Mouse (Mus musculus): ENCODE measurements around the gene Ddx52. TPM values are rescaled to one million over a fixed set of nuclear protein-coding genes. Genes with fewer than 3 reads are reported as not detected.

Gene Ddx52
- polyA plus RNA-seq, 1 experiment from 2014 or later = 21.5 TPM

GRCm38 (mm10) chr11:83932506-83933106 lies 9.3 kb upstream of the Ddx52 start:
- 54% methylated on average over 10 of the region's 10 CpGs for WGBS (ENCODE audit: insufficient replicate concordance)
- Histone ChIP-seq H3K4me3 (replicated peaks) (no peak overlapping the region), H3K9me3 (replicated peaks) (no peaks in the 10 kb centered on the region), H3K36me3 (no peaks in the 10 kb centered on the region), H3K4me2 (no peak overlapping the region), H3K27ac (no peak overlapping the region; the same call in 1 of the 2 replicates), H3K9ac (no peak overlapping the region), H3K27me3 (no peaks in the 10 kb centered on the region), H3K4me1 (replicated peaks) (0 out of 2 replicates have a peak, but pooled peaks cover 3% of the 10 kb centered on the region)
- DNase-seq = no peak
- no peak for ATAC-seq (ENCODE audit: low read depth)

- H3K27me3 ChIP-seq = no peaks in the 10 kb centered on the region
- no peak overlapping the region for H3K4me3 ChIP-seq (replicated peaks)
- no peak overlapping the region for H3K4me2 ChIP-seq
- 75% methylated on average over 4 of the region's 4 CpGs for WGBS (ENCODE audit: insufficient replicate concordance)
- no peak for DNase-seq
- H3K27ac ChIP-seq = no peak overlapping the region
- 0 out of 2 replicates have a peak, but pooled peaks cover 3% of the 10 kb centered on the region for H3K4me1 ChIP-seq (replicated peaks)
- ATAC-seq (ENCODE audit: low read depth) = no peak
- H3K36me3 ChIP-seq = no peaks in the 10 kb centered on the region
- no peak overlapping the region for H3K9ac ChIP-seq
- H3K9me3 ChIP-seq (replicated peaks) = no peaks in the 10 kb centered on the region
Observed at GRCm38 (mm10) chr11:83933376-83933775, 8.5 kb upstream of the Ddx52 start.

GRCm38 (mm10) chr11:83935986-83936665 lies 5.7 kb upstream of the Ddx52 start:
- no peak for ATAC-seq (ENCODE audit: low read depth)
- H3K4me1 ChIP-seq (replicated peaks) = 0 out of 2 replicates have a peak, but pooled peaks cover 3% of the 10 kb centered on the region
- WGBS (ENCODE audit: insufficient replicate concordance) = 14% methylated on average over 7 of the region's 7 CpGs

GRCm38 (mm10) chr11:83938556-83938955 lies 3.3 kb upstream of the Ddx52 start:
- no peaks in the 10 kb centered on the region for H3K36me3 ChIP-seq
- H3K4me2 ChIP-seq = no peak overlapping the region
- no peak overlapping the region for H3K9ac ChIP-seq
- no peak overlapping the region for H3K4me3 ChIP-seq (replicated peaks)
- H3K27ac ChIP-seq = no peak overlapping the region
- WGBS (ENCODE audit: insufficient replicate concordance) = 60% methylated on average over 8 of the region's 8 CpGs
- DNase-seq = no peak
- H3K27me3 ChIP-seq = peaks cover 3% of the 10 kb centered on the region; the same call in 1 of the 2 replicates
- H3K4me1 ChIP-seq (replicated peaks) = peaks cover 17% of the 10 kb centered on the region
- H3K9me3 ChIP-seq (replicated peaks) = no peaks in the 10 kb centered on the region
- no peak for ATAC-seq (ENCODE audit: low read depth)

More at GRCm38 (mm10) chr11:83935986-83936665, 5.7 kb upstream of the Ddx52 start:
- Histone ChIP-seq H3K27ac (no peak overlapping the region), H3K36me3 (no peaks in the 10 kb centered on the region), H3K27me3 (peaks cover 3% of the 10 kb centered on the region; the same call in 1 of the 2 replicates), H3K9me3 (replicated peaks) (no peaks in the 10 kb centered on the region), H3K4me2 (no peak overlapping the region), H3K9ac (no peak overlapping the region), H3K4me3 (replicated peaks) (no peak overlapping the region)
- peak; percentile 27 for DNase-seq

GRCm38 (mm10) chr11:83956822-83957221 lies 15.0 kb downstream of the Ddx52 start:
- peaks cover 90% of the 10 kb centered on the region for H3K36me3 ChIP-seq
- no peak for ATAC-seq (ENCODE audit: low read depth)
- H3K27me3 ChIP-seq = no peaks in the 10 kb centered on the region
- no peaks in the 10 kb centered on the region for H3K9me3 ChIP-seq (replicated peaks)
- no peak overlapping the region for H3K4me2 ChIP-seq
- H3K4me1 ChIP-seq (replicated peaks) = no peaks in the 10 kb centered on the region
- H3K9ac ChIP-seq = no peak overlapping the region
- WGBS (ENCODE audit: insufficient replicate concordance) = 81% methylated on average over 2 of the region's 2 CpGs
- H3K4me3 ChIP-seq (replicated peaks) = no peak overlapping the region
- no peak overlapping the region for H3K27ac ChIP-seq
- no peak for DNase-seq

GRCm38 (mm10) chr11:83961983-83962382 lies 20.1 kb downstream of the Ddx52 start:
- Histone ChIP-seq H3K9me3 (replicated peaks) (no peaks in the 10 kb centered on the region), H3K4me3 (replicated peaks) (no peak overlapping the region), H3K9ac (no peak overlapping the region), H3K4me1 (replicated peaks) (peaks cover 25% of the 10 kb centered on the region), H3K4me2 (no peak overlapping the region), H3K36me3 (peaks cover 50% of the 10 kb centered on the region), H3K27ac (no peak overlapping the region), H3K27me3 (no peaks in the 10 kb centered on the region)
- WGBS (ENCODE audit: insufficient replicate concordance) = 75% methylated on average over 3 of the region's 3 CpGs
- DNase-seq = no peak
- no peak for ATAC-seq (ENCODE audit: low read depth)

GRCm38 (mm10) chr11:83963991-83964921 lies 22.4 kb downstream of the Ddx52 start, which contains the start of gene Synrg:
Gene Synrg, plus strand, starts transcription at chr11:83964428.
- H3K27ac ChIP-seq = peak within 1 kb of the TSS; percentile 76
- no peaks in the 10 kb centered on the region for H3K9me3 ChIP-seq (replicated peaks)
- H3K4me2 ChIP-seq = peak within 1 kb of the TSS; percentile 78
- H3K4me1 ChIP-seq (replicated peaks) = peaks cover 41% of the 10 kb centered on the region
- peak within 1 kb of the TSS; percentile 78 for H3K4me3 ChIP-seq (replicated peaks)
- peak; percentile 94 for ATAC-seq (ENCODE audit: low read depth)
- peak; percentile 89 for DNase-seq
- no peaks in the 10 kb centered on the region for H3K27me3 ChIP-seq
- peaks cover 34% of the 10 kb centered on the region for H3K36me3 ChIP-seq
- 1% methylated on average over 70 of the region's 76 CpGs for WGBS (ENCODE audit: insufficient replicate concordance)
- peak within 1 kb of the TSS; percentile 88 for H3K9ac ChIP-seq

- no peaks in the 10 kb centered on the region for H3K9me3 ChIP-seq (replicated peaks)
- no peaks in the 10 kb centered on the region for H3K27me3 ChIP-seq
- peak overlapping the region; percentile 46 for H3K4me2 ChIP-seq
- H3K9ac ChIP-seq = peak overlapping the region; percentile 23; the same call in 1 of the 2 replicates
- DNase-seq (peak; percentile 48), ATAC-seq (ENCODE audit: low read depth) (peak; percentile 42; the same call in 1 of the 2 replicates)
- no peak overlapping the region for H3K4me3 ChIP-seq (replicated peaks)
- 37% methylated on average over 8 of the region's 8 CpGs for WGBS (ENCODE audit: insufficient replicate concordance)
- H3K4me1 ChIP-seq (replicated peaks) = peaks cover 41% of the 10 kb centered on the region
- H3K27ac ChIP-seq = peak overlapping the region; percentile 37; the same call in 1 of the 2 replicates
- peaks cover 12% of the 10 kb centered on the region for H3K36me3 ChIP-seq
Observed at GRCm38 (mm10) chr11:83967436-83968204, 25.8 kb downstream of the Ddx52 start.

GRCm38 (mm10) chr11:83968205-83968575 lies 26.3 kb downstream of the Ddx52 start:
- no peak overlapping the region for H3K9ac ChIP-seq
- H3K27ac ChIP-seq = no peak overlapping the region
- DNase-seq (no peak), ATAC-seq (ENCODE audit: low read depth) (no peak)
- no peak overlapping the region for H3K4me3 ChIP-seq (replicated peaks)
- peaks cover 14% of the 10 kb centered on the region for H3K36me3 ChIP-seq
- H3K4me2 ChIP-seq = no peak overlapping the region
- no peaks in the 10 kb centered on the region for H3K27me3 ChIP-seq
- no peaks in the 10 kb centered on the region for H3K9me3 ChIP-seq (replicated peaks)
- peaks cover 41% of the 10 kb centered on the region for H3K4me1 ChIP-seq (replicated peaks)
- WGBS (ENCODE audit: insufficient replicate concordance) = 40% methylated on average over 6 of the region's 6 CpGs

GRCm38 (mm10) chr11:83969040-83969439 lies 27.2 kb downstream of the Ddx52 start:
- Histone ChIP-seq H3K4me1 (replicated peaks) (peaks cover 36% of the 10 kb centered on the region), H3K9ac (no peak overlapping the region), H3K4me2 (no peak overlapping the region), H3K36me3 (peaks cover 18% of the 10 kb centered on the region), H3K27me3 (no peaks in the 10 kb centered on the region), H3K9me3 (replicated peaks) (no peaks in the 10 kb centered on the region), H3K27ac (no peak overlapping the region), H3K4me3 (replicated peaks) (no peak overlapping the region)
- 82% methylated on average over 3 of the region's 3 CpGs for WGBS (ENCODE audit: insufficient replicate concordance)
- DNase-seq = no peak
- ATAC-seq (ENCODE audit: low read depth) = no peak

All from liver, embryonic 13.5 days (tissue).